Mouse (Mus musculus) bone marrow macrophage, adult 2 months (primary cell): ENCODE results near the gene Egln3.

Experiments used
- CTCF ChIP-seq: IDR thresholded peaks from 2 replicates; pipeline ENCODE4 v1.5.1; 2012; ENCODE audit warnings: low read depth, mild to moderate bottlenecking, low read length, moderate library complexity
- POLR2A ChIP-seq: IDR thresholded peaks from 2 replicates; pipeline ENCODE4 v1.6.1; 2012; ENCODE audit warnings: mild to moderate bottlenecking, low read depth, low read length, borderline replicate concordance

GRCm38 (mm10) chr12:54146943-54147556, 56.6 kb downstream of the Egln3 start:
- no peak for TF ChIP-seq POLR2A
- no peak for TF ChIP-seq CTCF
